Mouse (Mus musculus) limb, embryonic 11.5 days (tissue): ENCODE measurements around the gene Eif2d. TPM values are rescaled to one million over a fixed set of nuclear protein-coding genes. Genes with fewer than 3 reads are reported as not detected.
"Not testable (repeated sequence)": the region's sequence is repeated elsewhere in the genome, so short reads cannot be mapped to it uniquely, and the experiment has no call there.

Experiments used
- ATAC-seq: fragments of 200-750 bp; cut with Nextera tagmentation; 2 replicates; pipeline ENCODE4 v1.8.0; 2017; ENCODE audit warnings: low read depth; ENCODE audit not compliant: insufficient number of reproducible peaks, low FRiP score, low TSS enrichment
- DNase-seq: peaks from one replicate; pipeline ENCODE4 v3.0.0-alpha.2; 2015; ENCODE audit warnings: low spot score
- H3K27ac ChIP-seq: fragments of 300-500 bp; sonication (generic); replicated peaks from 2 replicates; pipeline ENCODE4 v1.5.1; 2014; ENCODE audit warnings: low read depth, mild to moderate bottlenecking, low read length
- H3K27me3 ChIP-seq: fragments of 300-500 bp; sonication (generic); 2 replicates; pipeline ENCODE4 v1.6.1; 2014; ENCODE audit warnings: mild to moderate bottlenecking, low read length, mixed read lengths; ENCODE audit not compliant: control insufficient read depth, insufficient read depth
- H3K36me3 ChIP-seq: fragments of 300-500 bp; sonication (generic); 2 replicates; pipeline ENCODE4 v1.6.1; 2014; ENCODE audit warnings: mild to moderate bottlenecking, low read length, moderate library complexity, mixed read lengths; ENCODE audit not compliant: control insufficient read depth, insufficient read depth
- H3K4me1 ChIP-seq: fragments of 300-500 bp; sonication (generic); 2 replicates; pipeline ENCODE4 v1.6.1; 2014; ENCODE audit warnings: low read length, mixed read lengths; ENCODE audit not compliant: control insufficient read depth, insufficient read depth
- H3K4me2 ChIP-seq: fragments of 300-500 bp; sonication (generic); 2 replicates; pipeline ENCODE4 v1.6.1; 2014; ENCODE audit warnings: low read depth, mild to moderate bottlenecking, moderate library complexity; ENCODE audit not compliant: severe bottlenecking
- H3K4me3 ChIP-seq: fragments of 300-500 bp; sonication (generic); 2 replicates; pipeline ENCODE4 v1.5.1; 2014; ENCODE audit warnings: low read depth, low read length
- H3K9ac ChIP-seq: fragments of 300-500 bp; sonication (generic); 2 replicates; pipeline ENCODE4 v1.6.1; 2014; ENCODE audit warnings: mild to moderate bottlenecking, low read length
- H3K9me3 ChIP-seq: fragments of 300-500 bp; sonication (generic); 2 replicates; pipeline ENCODE4 v1.6.1; 2016; ENCODE audit warnings: low read length; ENCODE audit not compliant: control insufficient read depth
- WGBS: fragments of 180-500 bp; shearing (Covaris S2); extraction: QIAGEN DNeasy Blood & Tissue Kit; methylation state at CpG from one replicate; pipeline ENCODE4 v1.1.7; 2014; 5-methylcytosine and 5-hydroxymethylcytosine counted together
- polyA plus RNA-seq: library from polyadenylated mRNA; unstranded; fragments of >200 nt; fragmentation: Nextera tagmentation; extraction: Ambion mirVana; gene quantifications from 2 replicates; pipeline ENCODE4 v1.2.1, GENCODE M21; 2014

Eif2d gene
- polyA plus RNA-seq, 1 experiment from 2014 or later, result 72.3 TPM

GRCm38 (mm10) chr1:131155456-131155855 lies 2.5 kb downstream of the Eif2d start:
- peak; percentile 59 for DNase-seq
- H3K9me3 ChIP-seq, result no peaks in the 10 kb centered on the region
- no peaks in the 10 kb centered on the region for H3K27me3 ChIP-seq
- H3K4me2 ChIP-seq, result no peak overlapping the region
- no peak overlapping the region for H3K27ac ChIP-seq
- H3K9ac ChIP-seq, result no peak overlapping the region
- WGBS, result 55% methylated on average over 2 of the region's 2 CpGs
- H3K4me1 ChIP-seq, result peaks cover 6% of the 10 kb centered on the region; the same call in 1 of the 2 replicates
- H3K36me3 ChIP-seq, result no peaks in the 10 kb centered on the region
- ATAC-seq, result no peak
- H3K4me3 ChIP-seq, result no peak overlapping the region

GRCm38 (mm10) chr1:131159573-131160327 lies 6.8 kb downstream of the Eif2d start:
- H3K27me3 ChIP-seq, H3K4me1 ChIP-seq, H3K4me2 ChIP-seq, DNase-seq, H3K4me3 ChIP-seq, H3K9me3 ChIP-seq, H3K9ac ChIP-seq, H3K27ac ChIP-seq, ATAC-seq: not testable (repeated sequence)
- peaks cover 17% of the 10 kb centered on the region; the same call in 1 of the 2 replicates for H3K36me3 ChIP-seq
- 96% methylated on average over 3 of the region's 3 CpGs for whole genome bisulfite sequencing

- no peak for DNase-seq
- Histone ChIP-seq H3K27ac (no peak overlapping the region), H3K36me3 (peaks cover 20% of the 10 kb centered on the region; the same call in 1 of the 2 replicates), H3K4me1 (no peaks in the 10 kb centered on the region), H3K27me3 (no peaks in the 10 kb centered on the region), H3K4me2 (no peak overlapping the region), H3K9me3 (no peaks in the 10 kb centered on the region), H3K9ac (no peak overlapping the region), H3K4me3 (no peak overlapping the region)
- WGBS, result 81% methylated on average over 11 of the region's 11 CpGs
- ATAC-seq, result no peak
Observed at GRCm38 (mm10) chr1:131161091-131161490, 8.1 kb downstream of the Eif2d start.

- no peak overlapping the region for H3K9ac ChIP-seq
- H3K4me1 ChIP-seq, result no peaks in the 10 kb centered on the region
- H3K27me3 ChIP-seq, result no peaks in the 10 kb centered on the region
- H3K27ac ChIP-seq, result no peak overlapping the region
- DNase-seq (no peak), ATAC-seq (no peak)
- no peaks in the 10 kb centered on the region for H3K9me3 ChIP-seq
- H3K4me3 ChIP-seq, result no peak overlapping the region
- peaks cover 30% of the 10 kb centered on the region for H3K36me3 ChIP-seq
- H3K4me2 ChIP-seq, result no peak overlapping the region
- WGBS, result 89% methylated on average over 6 of the region's 6 CpGs
Observed at GRCm38 (mm10) chr1:131164427-131164826, 11.4 kb downstream of the Eif2d start.

- Histone ChIP-seq H3K27me3 (no peaks in the 10 kb centered on the region), H3K36me3 (peaks cover 27% of the 10 kb centered on the region), H3K9me3 (no peaks in the 10 kb centered on the region), H3K4me2 (no peak overlapping the region), H3K9ac (no peak overlapping the region), H3K27ac (no peak overlapping the region), H3K4me3 (no peak overlapping the region), H3K4me1 (no peaks in the 10 kb centered on the region)
- ATAC-seq (no peak), DNase-seq (no peak)
- 97% methylated on average over 10 of the region's 10 CpGs for WGBS
Observed at GRCm38 (mm10) chr1:131167612-131168011, 14.6 kb downstream of the Eif2d start.

- H3K36me3 ChIP-seq, result peaks cover 33% of the 10 kb centered on the region
- 91% methylated on average over 7 of the region's 7 CpGs for WGBS
- no peak overlapping the region for H3K4me3 ChIP-seq
Observed at GRCm38 (mm10) chr1:131173001-131173400, 20.0 kb downstream of the Eif2d start.

GRCm38 (mm10) chr1:131173809-131174208 lies 20.8 kb downstream of the Eif2d start:
- peaks cover 28% of the 10 kb centered on the region for H3K36me3 ChIP-seq
- no peak for ATAC-seq
- no peak overlapping the region for H3K27ac ChIP-seq
- 91% methylated on average over 6 of the region's 6 CpGs for WGBS
- H3K9me3 ChIP-seq, result no peaks in the 10 kb centered on the region
- no peaks in the 10 kb centered on the region for H3K27me3 ChIP-seq
- H3K4me2 ChIP-seq, result no peak overlapping the region
- no peak overlapping the region for H3K4me3 ChIP-seq
- H3K4me1 ChIP-seq, result no peaks in the 10 kb centered on the region; the same call in 1 of the 2 replicates
- DNase-seq, result no peak
- H3K9ac ChIP-seq, result no peak overlapping the region

More at GRCm38 (mm10) chr1:131173001-131173400, 20.0 kb downstream of the Eif2d start:
- DNase-seq, result no peak
- no peak overlapping the region for H3K9ac ChIP-seq
- H3K27me3 ChIP-seq, result no peaks in the 10 kb centered on the region
- H3K4me2 ChIP-seq, result no peak overlapping the region
- no peaks in the 10 kb centered on the region; the same call in 1 of the 2 replicates for H3K4me1 ChIP-seq
- H3K27ac ChIP-seq, result no peak overlapping the region
- ATAC-seq, result no peak
- H3K9me3 ChIP-seq, result no peaks in the 10 kb centered on the region

- ATAC-seq (no peak), DNase-seq (no peak)
- Histone ChIP-seq H3K4me3 (no peak overlapping the region), H3K4me1 (no peaks in the 10 kb centered on the region; the same call in 1 of the 2 replicates), H3K27ac (no peak overlapping the region), H3K36me3 (peaks cover 27% of the 10 kb centered on the region), H3K9ac (no peak overlapping the region), H3K27me3 (no peaks in the 10 kb centered on the region), H3K4me2 (no peak overlapping the region), H3K9me3 (no peaks in the 10 kb centered on the region)
- 85% methylated on average over 12 of the region's 12 CpGs for WGBS
Observed at GRCm38 (mm10) chr1:131174299-131174861, 21.4 kb downstream of the Eif2d start.
